10 mouse cellular contexts compared by ENCODE assay signal in genomic region chr16:77852066-77852781, GRCm38 (mm10).
DNase-seq lines count a peak whose midpoint lies in the region; ATAC-seq and TF ChIP-seq lines count a peak whose summit lies in the region.
"Had no signal": no experiment of that assay in that cellular context is flagged by ENCODE, and none has a peak within 500 bp of the region (broad histone marks: within the 10 kb centered on the region; RNA-seq: fewer than 3 reads in every experiment).

No protein-coding gene starts in this region.

- peak overlapping the region; percentile 4; the same call in 1 of the 2 replicates for H3K4me3 ChIP-seq in layer of hippocampus, adult 2 months
- H3K4me3 ChIP-seq in forebrain, embryonic 16.5 days (replicated peaks; ENCODE audit: low read length) = no peak overlapping the region
- no peak overlapping the region for H3K4me3 ChIP-seq in midbrain, embryonic 12.5 days

- WGBS in forebrain, embryonic 16.5 days = 15% methylated on average over 6 of the region's 6 CpGs
- WGBS in midbrain, embryonic 12.5 days = 78% methylated on average over 6 of the region's 6 CpGs

- intact Hi-C loops in heart, postnatal 25 days (cut with DNase I) = no loop called here

- peak overlapping the region; percentile 18 for H3K4me2 ChIP-seq in forebrain, embryonic 16.5 days (ENCODE audit: low read length)
- no peak overlapping the region for H3K4me2 ChIP-seq in midbrain, embryonic 12.5 days (replicated peaks)

- peaks cover 5% of the 10 kb centered on the region for H3K4me1 ChIP-seq in forebrain, embryonic 16.5 days (replicated peaks; ENCODE audit: control insufficient read depth, insufficient read depth, low read length)
- peaks cover 13% of the 10 kb centered on the region for H3K4me1 ChIP-seq in midbrain, embryonic 12.5 days

- H3K36me3 ChIP-seq in forebrain, embryonic 16.5 days (ENCODE audit: control insufficient read depth, insufficient read depth) = no peaks in the 10 kb centered on the region
- H3K36me3 ChIP-seq in midbrain, embryonic 12.5 days = no peaks in the 10 kb centered on the region

- DNase-seq in layer of hippocampus, adult 2 months (ENCODE audit: low spot score in 2 of 2) = no peak
- DNase-seq in layer of hippocampus, adult 9-10 months (ENCODE audit: low spot score) = no peak
- DNase-seq in brain, adult 2 months (ENCODE audit: low read depth, low spot score) = peak; percentile 28
- no peak for DNase-seq in heart, postnatal 25 days (ENCODE audit: low spot score)
- DNase-seq in thymus, postnatal 36 days = no peak
- DNase-seq: kidney, adult 18-20 months; right cerebral cortex, adult 18-20 months had no signal

- peak overlapping the region; percentile 65; the same call in 1 of the 2 replicates for H3K27ac ChIP-seq in layer of hippocampus, adult 2 months
- peak overlapping the region; percentile 90 for H3K27ac ChIP-seq in forebrain, embryonic 16.5 days (ENCODE audit: low read length)
- peak overlapping the region; percentile 83 for H3K27ac ChIP-seq in midbrain, embryonic 12.5 days (replicated peaks)

- no peak for TF ChIP-seq CTCF in layer of hippocampus, adult 2 months (conservative IDR thresholded peaks at IDR 0.05)

- no peak overlapping the region for H3K9ac ChIP-seq in forebrain, embryonic 16.5 days (replicated peaks; ENCODE audit: low read depth, low read length)
- no peak overlapping the region for H3K9ac ChIP-seq in midbrain, embryonic 12.5 days (replicated peaks)

- peak; percentile 87 for ATAC-seq in forebrain, embryonic 16.5 days
- peak; percentile 64 for ATAC-seq in midbrain, embryonic 12.5 days (ENCODE audit: low FRiP score, low read depth)
- no peak for ATAC-seq in megakaryocyte-erythroid progenitor cell, adult 5-6 weeks (replicated peaks; ENCODE audit: low FRiP score, low TSS enrichment, poor library complexity, severe bottlenecking)

- H3K9me3 ChIP-seq in forebrain, embryonic 16.5 days (ENCODE audit: control insufficient read depth, low read length) = no peaks in the 10 kb centered on the region
- no peaks in the 10 kb centered on the region for H3K9me3 ChIP-seq in midbrain, embryonic 12.5 days

- H3K27me3 ChIP-seq in forebrain, embryonic 16.5 days (replicated peaks; ENCODE audit: control insufficient read depth, insufficient read depth, low read length) = no peaks in the 10 kb centered on the region
- no peaks in the 10 kb centered on the region for H3K27me3 ChIP-seq in midbrain, embryonic 12.5 days
